Mouse (Mus musculus) C2C12 (cell line): ENCODE data around the gene Cacna2d3. TPM values are rescaled to one million over a fixed set of nuclear protein-coding genes. Genes with fewer than 3 reads are reported as not detected.

Experiments used
- H3K27me3 ChIP-seq: one replicate; pipeline ENCODE4 v1.6.1; 2011; ENCODE audit not compliant: control insufficient read depth, insufficient read depth, insufficient read length
- H3K36me3 ChIP-seq: one replicate; pipeline ENCODE4 v1.6.1; 2011; ENCODE audit not compliant: control insufficient read depth, insufficient read depth
- H3K4me3 ChIP-seq: one replicate; pipeline ENCODE4 v1.5.1; 2011; ENCODE audit warnings: mild to moderate bottlenecking, control low read depth; ENCODE audit not compliant: poor library complexity, insufficient read depth, severe bottlenecking
- H3K79me2 ChIP-seq: one replicate; pipeline ENCODE4 v1.6.1; 2011; ENCODE audit not compliant: control insufficient read depth, insufficient read depth
- H3K79me3 ChIP-seq: one replicate; pipeline ENCODE4 v1.6.1; 2011; ENCODE audit warnings: low read depth, control low read depth
- H3ac ChIP-seq: one replicate; pipeline ENCODE3; 2011; ENCODE audit warnings: low read depth; ENCODE audit not compliant: control insufficient read depth, insufficient read length
- CEBPB ChIP-seq: IDR thresholded peaks from one replicate; pipeline ENCODE4 v1.6.1; 2011; ENCODE audit warnings: low read depth, mild to moderate bottlenecking, control low read depth, moderate library complexity
- CTCF ChIP-seq: IDR thresholded peaks from one replicate; pipeline ENCODE4 v1.5.1; 2011; ENCODE audit not compliant: control insufficient read depth, insufficient read depth, insufficient read length
- FOSL1 ChIP-seq: IDR thresholded peaks from one replicate; pipeline ENCODE4 v1.8.0; 2011; ENCODE audit warnings: mild to moderate bottlenecking, low read length; ENCODE audit not compliant: poor library complexity, insufficient read depth, severe bottlenecking
- MAX ChIP-seq: IDR thresholded peaks from one replicate; pipeline ENCODE4 v1.6.1; 2011; ENCODE audit warnings: mild to moderate bottlenecking, control low read depth
- MYOD1 ChIP-seq: IDR thresholded peaks from one replicate; pipeline ENCODE4 v1.6.1; 2011; ENCODE audit warnings: low read depth; ENCODE audit not compliant: control insufficient read depth, insufficient read length
- MYOG ChIP-seq: IDR thresholded peaks from one replicate; pipeline ENCODE4 v1.6.1; 2011; ENCODE audit not compliant: control insufficient read depth, insufficient read length; ENCODE audit errors: extremely low read depth
- USF1 ChIP-seq: IDR thresholded peaks from one replicate; pipeline ENCODE4 v1.6.1; 2011; ENCODE audit warnings: low read depth, mild to moderate bottlenecking, control low read depth, moderate library complexity
- polyA plus RNA-seq: library from polyadenylated mRNA; unstranded; fragments of >200 nt; fragmentation: generic; extraction: Trizol; gene quantifications from one replicate; pipeline ENCODE4 v1.2.1, GENCODE M21; 2012; ENCODE audit warnings: missing spikeins

The Cacna2d3 gene
- polyA plus RNA-seq, 1 experiment: not detected

GRCm38 (mm10) chr14:29464277-29464676 lies 257.4 kb downstream of the Cacna2d3 start:
- Histone ChIP-seq H3K27me3 (no peaks in the 10 kb centered on the region), H3K36me3 (no peaks in the 10 kb centered on the region), H3K4me3 (no peak overlapping the region), H3K79me3 (no peaks in the 10 kb centered on the region), H3K79me2 (no peaks in the 10 kb centered on the region), H3ac (no peak overlapping the region)
- TF ChIP-seq MAX (no peak), FOSL1 (no peak), USF1 (no peak), MYOG (no peak)

- Histone ChIP-seq H3K79me2 (no peaks in the 10 kb centered on the region), H3K79me3 (no peaks in the 10 kb centered on the region), H3ac (no peak overlapping the region), H3K27me3 (no peaks in the 10 kb centered on the region), H3K4me3 (no peak overlapping the region), H3K36me3 (no peaks in the 10 kb centered on the region)
- TF ChIP-seq MAX (no peak), CEBPB (no peak), USF1 (no peak), FOSL1 (no peak), CTCF (no peak), MYOG (no peak), MYOD1 (no peak)
These were observed 272.5 kb downstream of the Cacna2d3 start for GRCm38 (mm10) chr14:29449203-29449602.

GRCm38 (mm10) chr14:29443091-29444026 lies 278.3 kb downstream of the Cacna2d3 start:
- no peak for TF ChIP-seq USF1
- TF ChIP-seq MAX: no peak
- TF ChIP-seq MYOG: no peak
- no peak for TF ChIP-seq MYOD1
- TF ChIP-seq FOSL1: no peak
- TF ChIP-seq CTCF: no peak
- no peak for TF ChIP-seq CEBPB
- no peaks in the 10 kb centered on the region for H3K79me2 ChIP-seq
- H3K4me3 ChIP-seq: no peak overlapping the region
- no peak overlapping the region for H3ac ChIP-seq
- no peaks in the 10 kb centered on the region for H3K79me3 ChIP-seq
- no peaks in the 10 kb centered on the region for H3K36me3 ChIP-seq
- no peaks in the 10 kb centered on the region for H3K27me3 ChIP-seq

DNA sequence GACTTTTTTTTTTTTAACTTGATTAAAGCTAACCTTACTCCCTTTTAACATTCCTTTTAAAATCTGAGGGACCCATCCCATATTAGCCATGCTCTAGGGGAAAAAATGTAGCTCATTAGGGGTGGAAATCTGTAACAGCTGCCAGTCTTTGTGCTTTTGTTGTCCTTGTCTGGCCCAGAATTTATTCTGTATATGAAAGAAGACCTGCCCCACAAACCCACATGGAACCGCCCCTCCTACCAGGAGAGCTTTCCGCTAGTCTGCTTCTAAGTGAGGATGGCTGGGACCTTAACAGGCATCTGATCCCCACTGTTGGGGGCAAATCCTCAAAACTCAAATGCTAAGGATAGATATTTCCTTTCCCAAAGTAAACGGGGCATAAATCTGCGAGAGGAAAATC lies 279.2 kb downstream of the Cacna2d3 start:
- Histone ChIP-seq H3K36me3 (no peaks in the 10 kb centered on the region), H3K79me2 (no peaks in the 10 kb centered on the region), H3ac (no peak overlapping the region), H3K79me3 (no peaks in the 10 kb centered on the region), H3K27me3 (no peaks in the 10 kb centered on the region), H3K4me3 (no peak overlapping the region)
- TF ChIP-seq USF1: no peak
- TF ChIP-seq MAX: no peak
- TF ChIP-seq FOSL1: no peak
- TF ChIP-seq CEBPB: no peak
- no peak for TF ChIP-seq MYOG
- TF ChIP-seq CTCF: no peak
- no peak for TF ChIP-seq MYOD1

DNA sequence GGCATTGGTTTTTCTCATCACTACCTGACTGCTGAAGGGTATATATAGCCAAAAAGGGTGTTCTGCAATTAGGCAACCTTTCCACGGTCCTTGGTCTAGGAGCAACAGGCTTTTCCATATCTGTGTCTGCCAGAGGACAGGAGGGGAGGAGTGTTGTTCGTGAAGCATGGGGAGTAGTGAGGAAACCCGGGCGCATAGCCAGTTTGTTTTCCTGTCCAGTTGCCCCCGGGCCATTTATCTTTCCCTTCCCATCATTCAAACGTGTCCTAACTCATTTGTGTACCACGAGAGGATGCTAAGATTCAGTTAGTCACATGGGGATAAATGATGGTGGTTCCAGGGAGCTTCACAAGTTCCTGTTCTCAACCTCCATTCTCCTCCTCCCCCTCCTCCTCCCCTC lies 283.0 kb downstream of the Cacna2d3 start:
- no peaks in the 10 kb centered on the region for H3K79me3 ChIP-seq

More for the DNA sequence above, 283.0 kb downstream of the Cacna2d3 start:
- TF ChIP-seq MYOG (no peak), CEBPB (no peak), MAX (no peak), USF1 (no peak), FOSL1 (no peak), MYOD1 (no peak), CTCF (no peak)
- Histone ChIP-seq H3K27me3 (no peaks in the 10 kb centered on the region), H3K36me3 (no peaks in the 10 kb centered on the region), H3K4me3 (no peak overlapping the region), H3K79me2 (no peaks in the 10 kb centered on the region), H3ac (no peak overlapping the region)
